Mouse (Mus musculus) urinary bladder, postnatal 4 days (tissue): ENCODE measurements around the gene Sorcs1.

Source experiments
- DNase-seq, 2 experiments: peaks; one replicate each; pipeline ENCODE4 v3.0.0; 2021 to 2022; ENCODE audit warnings: low spot score in 2 of 2

The Sorcs1 gene

DNA sequence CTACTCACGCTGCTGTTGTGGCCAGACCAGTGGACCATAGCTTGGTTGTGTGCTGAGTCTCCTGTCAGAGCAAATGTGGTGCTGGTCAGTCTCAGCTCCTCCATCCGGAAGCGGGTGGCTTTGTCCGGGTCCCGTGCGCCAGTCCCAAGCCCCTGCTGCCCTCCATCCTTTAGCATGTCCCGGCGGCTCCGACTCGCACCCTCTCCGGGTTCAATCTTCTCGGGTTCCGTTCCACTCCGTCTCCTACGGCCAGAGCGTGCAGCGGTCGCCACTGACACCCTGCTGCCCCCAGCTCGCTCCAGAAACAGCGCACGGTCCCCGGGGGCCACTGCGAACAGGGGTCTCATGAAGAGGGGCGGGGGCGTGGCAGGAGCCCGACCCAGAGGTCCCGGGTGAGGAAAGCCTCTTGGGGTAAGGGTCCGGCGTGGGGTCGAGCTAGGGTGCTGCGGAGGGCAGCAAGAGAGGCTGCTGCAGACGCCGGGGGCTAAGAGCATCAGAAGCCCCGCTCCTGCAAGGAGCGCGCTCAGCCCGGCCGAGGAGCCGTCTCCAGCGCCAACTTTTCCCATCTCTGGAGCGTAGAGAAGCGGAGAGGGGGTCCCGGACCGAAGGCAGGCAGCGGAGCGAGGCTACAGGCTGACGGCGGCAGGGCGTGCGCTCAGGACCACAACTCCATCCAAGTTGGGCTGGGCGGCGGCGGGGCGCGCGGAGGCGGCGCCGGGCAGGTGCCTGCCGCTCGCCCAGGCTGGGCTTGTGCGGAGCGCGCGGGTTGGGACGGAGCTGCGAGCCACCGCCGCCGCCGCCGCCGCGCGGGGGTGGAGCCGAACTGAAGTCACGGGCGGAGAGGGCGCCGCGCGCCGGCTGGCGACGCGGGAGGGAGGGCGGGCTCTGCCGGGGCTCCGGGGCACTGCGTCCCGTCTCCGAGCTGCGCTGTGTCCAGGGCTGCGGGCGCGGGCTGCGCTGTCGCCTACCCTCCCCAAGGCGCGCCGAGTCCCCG is at the start of gene Sorcs1:
Sorcs1 (minus strand) TSS at position 744 of the 994 bp plus-strand sequence.
- DNase-seq, result peak; percentile 22 to 60

DNA sequence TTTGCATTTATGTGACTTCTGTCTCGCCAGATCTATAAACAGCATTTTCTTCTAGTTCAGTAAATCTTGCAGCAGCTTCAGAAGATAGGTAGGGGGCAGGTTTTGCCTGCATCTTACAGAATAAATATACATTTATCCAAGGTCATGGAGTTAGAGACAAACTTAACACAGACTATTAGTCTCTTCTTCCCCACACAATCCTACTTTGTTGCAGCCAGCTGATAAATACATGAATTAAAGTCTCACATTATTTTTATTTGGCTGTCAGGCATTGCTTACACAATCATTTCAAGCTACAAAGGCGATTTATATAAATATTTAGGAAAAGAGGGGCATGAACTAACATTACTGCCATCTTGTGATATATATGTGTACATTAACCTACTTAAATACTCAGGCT is 4.8 kb upstream of the Sorcs1 start:
- no peak for DNase-seq

DNA sequence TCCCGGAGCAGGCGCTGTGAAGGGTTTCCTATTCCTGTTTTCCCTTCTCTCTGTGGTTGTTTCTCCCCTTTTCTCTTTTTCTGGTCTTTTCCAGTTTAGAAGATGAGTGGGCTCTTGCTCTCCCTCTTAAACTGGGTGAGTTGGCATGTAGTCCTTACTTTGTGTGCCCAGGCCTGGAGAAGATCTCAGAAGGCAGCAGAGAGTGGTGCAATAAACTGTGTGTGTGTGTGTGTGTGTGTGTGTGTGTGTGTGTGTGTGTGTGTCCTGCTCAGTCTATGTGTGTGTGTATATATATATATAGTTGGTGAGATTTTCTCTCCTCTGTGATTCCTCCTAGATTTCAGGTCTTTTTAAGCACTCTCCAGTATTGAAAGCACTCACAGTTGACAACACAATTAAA is 500 bp upstream of the Sorcs1 start:
- no peak for DNase-seq

DNA sequence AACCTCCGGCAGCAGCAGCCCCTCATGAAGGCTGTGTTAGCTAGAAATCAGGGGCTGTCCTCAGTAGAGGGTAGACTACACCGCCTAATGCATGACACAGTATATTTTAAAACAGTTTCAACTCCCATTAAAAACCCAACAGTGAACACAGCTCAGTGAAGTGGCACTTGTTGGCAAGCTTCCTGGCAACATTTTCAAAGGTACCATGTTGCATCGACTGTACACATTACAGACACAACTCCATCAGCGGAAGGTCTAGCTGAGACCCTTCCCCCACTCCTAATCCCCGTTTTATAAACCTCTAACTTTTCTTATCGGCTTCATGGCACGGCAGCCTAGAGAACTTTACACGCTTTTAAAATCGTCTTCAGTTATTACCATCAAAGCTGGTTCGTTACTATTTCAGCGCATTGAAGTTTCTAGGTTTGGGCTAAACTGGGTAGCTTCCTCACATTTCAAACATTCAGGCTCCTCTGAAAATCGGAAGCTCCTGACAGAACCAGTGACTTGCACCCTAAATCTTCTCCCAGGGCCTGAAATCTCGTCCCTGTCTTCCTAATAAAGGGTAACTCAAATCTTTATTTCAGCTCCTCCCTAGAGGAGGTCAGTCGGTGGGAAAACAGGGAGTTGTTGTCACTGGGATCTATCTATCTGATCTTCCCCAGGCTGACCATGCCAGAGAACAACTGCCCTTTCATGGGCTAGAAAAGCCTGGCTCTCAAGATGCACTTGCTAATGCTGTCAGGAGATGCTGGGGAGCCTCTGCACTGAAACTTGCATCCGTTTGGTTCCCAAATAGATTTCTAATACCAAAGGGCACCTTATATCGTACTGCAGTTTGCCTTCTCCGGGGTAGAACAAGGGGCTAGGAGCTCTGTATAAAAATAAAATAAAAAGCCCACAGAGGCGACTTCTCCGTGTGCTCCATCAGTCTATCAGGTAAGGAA is 1.6 kb downstream of the Sorcs1 start:
- no peak for DNase-seq

DNA sequence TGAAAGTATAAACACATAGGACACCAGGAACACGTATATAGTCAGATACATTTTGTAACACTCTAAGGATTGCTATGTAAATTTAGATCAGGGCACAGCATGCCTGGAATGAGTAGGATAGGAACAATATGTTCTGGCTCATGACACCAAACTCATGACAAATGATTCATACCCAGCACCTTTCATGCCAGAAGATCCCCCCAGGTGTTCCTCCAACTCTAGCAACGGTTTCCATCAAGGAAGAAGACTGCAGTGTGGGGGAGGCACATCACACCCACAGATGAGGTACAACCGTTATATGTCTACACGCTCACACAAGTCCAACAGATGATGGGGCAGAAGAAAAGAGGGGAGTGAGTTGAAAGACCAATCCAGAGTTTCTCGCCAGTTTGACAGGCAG is 3.5 kb downstream of the Sorcs1 start:
- no peak for DNase-seq

DNA sequence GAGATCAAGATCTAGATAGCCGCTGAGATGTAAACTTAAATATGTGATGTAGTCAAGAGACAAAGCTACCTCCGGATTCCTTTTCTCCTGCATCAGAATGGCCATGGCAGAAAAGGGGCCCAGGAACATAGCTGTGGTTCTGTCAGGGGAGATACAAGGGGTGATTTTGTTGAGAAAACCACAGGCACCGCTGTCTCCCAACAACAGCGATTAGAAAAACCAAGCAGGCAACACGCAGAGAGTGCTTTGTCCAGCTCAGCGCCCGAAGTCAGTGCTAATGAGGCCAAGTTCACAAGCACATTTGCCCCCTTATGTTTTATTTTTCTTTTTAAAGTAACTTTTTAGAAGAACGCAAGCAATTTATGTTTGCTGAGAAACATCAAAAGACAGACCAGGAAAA is 10.9 kb downstream of the Sorcs1 start:
- DNase-seq, result no peak

DNA sequence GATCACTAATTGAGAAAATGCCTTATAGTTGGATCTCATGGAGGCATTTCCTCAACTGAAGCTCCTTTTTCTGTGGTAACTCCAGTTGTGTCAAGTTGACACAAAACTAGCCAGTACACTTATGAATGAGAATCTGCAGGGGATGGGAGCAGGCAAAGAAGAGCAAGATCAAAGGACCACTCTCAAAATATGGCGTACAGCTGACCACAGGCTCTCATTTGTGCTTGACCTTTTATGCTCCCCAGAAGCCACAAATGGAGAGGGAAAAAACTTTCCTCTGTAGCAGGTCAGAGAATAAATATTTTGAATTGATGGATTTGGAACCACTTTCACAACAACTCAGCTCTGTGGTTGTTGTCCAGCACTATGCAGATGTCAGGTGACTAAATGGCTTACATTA is 14.1 kb downstream of the Sorcs1 start:
- no peak for DNase-seq

DNA sequence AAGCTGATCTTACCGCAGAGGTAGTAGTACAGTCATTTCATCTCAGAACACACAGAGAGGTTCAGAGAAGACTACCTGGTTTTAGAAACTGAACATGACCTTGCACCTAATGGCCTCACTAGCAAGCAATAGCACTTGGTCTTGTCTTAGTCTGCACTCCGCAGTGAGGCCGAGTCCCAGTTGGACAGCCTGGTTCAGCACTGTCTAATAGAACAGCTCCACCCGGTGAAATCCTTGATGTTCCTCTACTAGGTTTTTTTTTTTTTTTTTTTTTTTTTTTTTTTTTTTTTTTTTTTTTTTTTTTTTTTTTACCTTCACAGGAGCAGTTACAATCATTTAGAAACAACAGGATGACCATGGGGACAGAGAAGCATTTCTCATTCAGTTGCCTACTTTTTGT is 19.3 kb downstream of the Sorcs1 start:
- no peak for DNase-seq

DNA sequence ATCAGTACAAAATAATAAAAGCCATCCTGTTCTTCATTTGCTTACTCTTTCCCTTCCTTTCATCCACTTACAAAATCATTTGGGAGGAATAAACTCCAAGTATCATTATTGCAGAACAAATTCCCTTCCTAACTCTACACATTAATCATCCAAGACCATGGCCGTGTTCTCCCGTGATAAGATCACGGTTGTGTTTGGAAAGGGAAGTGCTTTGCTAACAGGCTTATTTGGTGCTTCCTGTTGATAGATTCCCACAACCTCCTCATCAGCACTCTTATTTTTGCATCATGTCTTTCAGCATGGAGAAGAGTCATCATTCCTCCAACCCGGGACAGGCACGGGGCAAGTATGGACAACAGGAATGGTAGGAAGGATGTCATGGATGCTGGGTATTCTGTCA is 25.7 kb downstream of the Sorcs1 start:
- no peak for DNase-seq

DNA sequence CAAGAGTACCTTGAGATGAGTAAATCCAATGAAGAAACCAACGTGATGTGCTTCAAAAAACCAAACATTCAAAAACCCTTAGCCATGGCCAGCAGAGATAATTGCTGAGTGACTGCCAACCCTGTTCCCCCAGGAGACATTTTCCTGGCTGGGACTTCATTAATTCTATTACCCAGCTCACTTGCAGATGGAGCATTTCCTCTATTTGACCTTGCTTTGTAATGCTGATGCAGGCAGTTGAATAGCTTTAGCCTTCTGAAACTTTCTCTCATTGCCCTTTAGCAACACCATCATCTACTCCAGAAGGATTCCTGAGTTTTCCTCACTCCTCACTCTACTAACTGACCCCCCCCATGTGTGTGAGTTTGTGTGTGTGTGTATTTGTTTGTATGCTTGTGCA is 34.6 kb downstream of the Sorcs1 start:
- DNase-seq, result no peak

DNA sequence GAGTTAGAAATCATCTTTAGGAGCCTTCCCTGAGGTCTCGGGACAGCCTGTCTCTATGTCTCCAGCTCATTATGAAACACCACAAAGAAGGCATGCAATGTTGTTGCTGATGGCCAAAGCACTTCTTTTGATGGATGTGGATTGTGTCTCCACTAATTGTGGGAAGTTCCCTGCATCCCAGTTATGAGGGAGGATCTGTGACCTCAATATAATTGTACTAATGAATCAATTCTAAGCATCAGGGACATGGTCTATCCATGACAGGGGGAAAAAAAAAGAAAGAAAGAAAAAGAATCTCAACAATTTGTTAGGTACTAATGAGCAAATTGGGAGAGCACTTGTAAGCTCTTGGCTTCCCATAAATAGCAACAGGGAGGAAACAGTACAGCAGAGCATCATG is 36.3 kb downstream of the Sorcs1 start:
- DNase-seq, result no peak

DNA sequence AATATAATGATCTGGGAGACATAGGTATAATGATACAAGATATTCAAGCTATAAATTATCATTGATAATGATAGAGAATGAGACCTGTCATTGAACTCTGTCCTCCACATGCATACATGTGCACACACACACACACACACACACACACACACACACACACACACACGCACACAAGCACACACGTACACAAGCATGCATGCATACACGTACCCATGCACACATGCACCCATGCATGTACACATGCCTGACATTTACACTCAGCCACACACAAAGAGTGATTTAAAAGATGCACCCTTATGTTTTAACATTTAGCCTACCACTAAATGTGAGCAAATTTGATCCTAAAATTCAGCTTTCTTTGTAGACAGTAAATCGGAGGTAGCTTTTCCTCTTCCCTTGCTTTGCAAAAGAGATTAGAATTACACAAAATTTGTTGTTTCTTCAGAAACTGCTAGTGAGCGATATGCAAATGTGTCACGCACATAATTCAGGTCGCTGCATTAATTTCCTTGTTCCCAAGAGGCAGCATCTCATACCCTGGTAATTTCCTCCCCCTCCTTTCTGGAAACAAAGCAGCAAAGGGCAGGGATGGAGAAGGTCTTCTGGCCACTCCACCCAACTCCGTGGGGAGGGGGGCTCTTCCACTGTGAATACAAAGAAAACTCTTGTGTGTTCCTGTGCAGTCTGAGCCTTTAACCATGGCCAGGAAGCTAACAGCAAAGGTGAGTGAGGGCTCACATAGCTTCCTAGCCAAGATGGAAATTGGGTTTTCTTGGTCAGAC is 38.0 kb downstream of the Sorcs1 start:
- DNase-seq, result no peak

DNA sequence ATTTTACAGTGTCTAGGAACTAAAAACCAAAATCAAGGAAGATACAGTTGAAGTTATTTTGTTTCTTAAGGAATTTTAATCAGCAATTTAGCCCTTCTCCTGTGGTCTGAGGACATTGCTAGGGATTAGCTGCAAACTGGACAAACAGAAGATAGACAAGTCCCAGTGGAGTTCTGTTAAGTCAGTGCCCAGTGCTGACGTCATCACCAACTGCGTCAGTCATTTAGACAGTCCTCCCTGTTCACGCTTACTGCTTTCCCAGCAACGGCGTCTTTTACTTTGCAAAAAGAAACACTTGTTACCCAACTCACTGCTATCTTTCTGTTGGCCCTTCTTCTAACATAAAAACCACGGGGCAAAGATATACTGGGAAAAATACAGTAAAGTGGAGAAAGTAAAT is 40.3 kb downstream of the Sorcs1 start:
- no peak for DNase-seq

DNA sequence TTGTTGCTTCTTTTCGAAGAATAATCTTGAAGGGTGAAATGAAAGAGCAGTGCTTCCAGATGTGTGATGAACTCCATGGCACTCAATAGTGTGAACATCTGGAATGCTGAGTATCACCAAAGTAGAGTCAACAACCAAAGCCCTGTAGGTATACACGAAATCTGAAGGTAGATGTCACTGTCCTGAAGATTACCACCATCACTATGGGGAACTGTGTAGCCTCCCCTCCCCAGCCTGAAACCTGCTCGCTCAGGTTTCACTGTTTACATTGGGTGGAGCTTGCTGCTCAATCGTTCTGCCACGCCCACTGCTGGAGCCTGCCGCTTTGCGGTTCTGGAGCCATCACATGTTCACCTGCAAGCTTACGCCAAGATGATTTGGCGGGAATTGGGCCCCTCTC is 64.4 kb downstream of the Sorcs1 start:
- DNase-seq, result no peak

DNA sequence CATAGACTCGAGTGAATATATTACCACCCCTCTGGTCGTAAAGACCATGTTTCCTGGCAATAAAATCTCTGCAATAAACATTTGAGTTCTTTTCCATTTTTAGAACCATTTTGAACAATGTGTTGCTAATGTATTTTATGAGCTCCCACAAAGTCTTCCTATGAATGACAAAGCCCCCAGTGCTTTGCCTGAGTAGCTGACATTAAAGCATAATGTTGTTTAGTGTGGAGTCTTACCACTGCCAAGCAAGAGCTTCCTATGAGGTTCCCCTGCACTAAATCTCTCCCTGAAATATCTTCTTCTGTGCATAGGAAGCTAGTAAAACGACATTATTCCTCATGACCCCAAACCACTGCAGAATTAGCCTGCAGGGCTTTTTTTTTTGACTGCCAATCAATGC is 66.8 kb downstream of the Sorcs1 start:
- DNase-seq, result no peak

DNA sequence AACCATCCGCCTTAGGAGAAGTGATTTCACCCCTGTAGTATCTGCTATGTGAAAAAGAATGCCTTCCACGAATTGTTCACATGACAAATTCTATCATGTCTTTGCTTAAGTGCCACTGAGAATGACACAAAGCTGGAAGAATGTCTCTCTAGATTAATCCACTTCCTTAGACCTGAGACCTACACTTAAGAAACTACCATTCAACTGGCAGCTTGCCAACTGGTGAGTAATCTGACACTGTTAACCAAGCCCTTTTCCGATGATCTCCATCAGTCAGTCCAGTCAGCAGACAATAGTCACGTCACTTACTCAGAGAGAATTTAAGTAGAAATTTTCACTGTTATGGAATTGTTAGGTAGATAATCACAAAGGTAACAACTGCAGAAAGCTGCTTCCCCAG is 74.6 kb downstream of the Sorcs1 start:
- DNase-seq, result no peak

DNA sequence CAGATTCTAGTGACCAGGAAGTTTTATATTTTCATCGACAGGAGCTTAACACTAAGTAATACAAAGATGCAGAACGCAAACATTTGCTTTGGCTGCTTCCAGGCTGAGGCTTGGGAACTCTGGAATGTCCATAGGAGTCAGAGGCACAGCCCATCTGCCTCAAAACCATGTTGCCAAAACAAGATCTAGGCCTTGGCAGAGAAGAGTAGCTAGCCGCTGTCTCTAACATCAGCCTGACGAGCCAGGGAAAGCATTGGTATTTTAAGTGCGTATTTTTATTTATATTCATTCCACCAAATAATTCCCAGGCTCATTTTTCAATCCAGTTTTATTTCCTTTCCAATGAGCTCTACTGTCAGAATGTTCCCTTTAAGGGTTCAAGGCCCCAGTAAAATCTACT is 75.1 kb downstream of the Sorcs1 start:
- DNase-seq, result peak in 1 of 2 experiments; percentile 17

DNA sequence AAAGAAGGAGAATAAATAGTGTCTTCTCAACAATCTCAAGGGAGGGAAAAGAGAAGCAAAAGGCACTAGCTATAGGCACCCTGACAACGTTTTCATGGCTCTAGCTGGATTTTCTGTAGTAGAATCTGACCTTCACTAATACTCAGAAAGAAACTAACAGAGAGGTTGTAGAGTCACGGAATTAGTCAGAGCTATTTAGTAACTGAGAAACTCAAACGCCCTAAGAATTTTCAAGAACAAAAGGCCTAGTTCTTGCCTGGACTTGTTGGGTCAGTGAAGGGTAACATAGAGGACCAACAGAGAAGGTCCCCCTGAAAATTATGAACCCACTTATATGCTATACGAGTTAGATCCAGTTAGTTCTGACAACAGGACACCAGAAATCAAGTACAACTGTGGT is 81.1 kb downstream of the Sorcs1 start:
- DNase-seq, result no peak

DNA sequence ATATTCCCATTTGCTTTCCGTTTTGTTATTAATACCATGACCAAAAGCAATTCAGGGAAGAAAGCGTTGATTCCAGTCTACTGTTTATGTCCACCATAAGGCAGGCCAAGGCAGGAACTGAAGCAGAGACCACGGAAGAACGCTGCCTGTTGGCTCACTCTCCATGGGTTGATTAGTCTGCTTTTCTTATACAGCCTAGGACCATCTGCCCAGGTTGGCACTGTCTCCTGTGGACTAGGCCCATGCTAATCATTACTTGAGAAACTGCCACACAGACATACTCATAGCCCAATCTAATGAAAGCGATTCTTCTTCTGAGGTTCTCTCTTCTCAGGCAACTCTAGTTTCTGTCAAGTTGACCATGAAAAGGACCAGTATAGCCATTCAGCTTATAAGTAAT is 92.3 kb downstream of the Sorcs1 start:
- DNase-seq, result no peak

DNA sequence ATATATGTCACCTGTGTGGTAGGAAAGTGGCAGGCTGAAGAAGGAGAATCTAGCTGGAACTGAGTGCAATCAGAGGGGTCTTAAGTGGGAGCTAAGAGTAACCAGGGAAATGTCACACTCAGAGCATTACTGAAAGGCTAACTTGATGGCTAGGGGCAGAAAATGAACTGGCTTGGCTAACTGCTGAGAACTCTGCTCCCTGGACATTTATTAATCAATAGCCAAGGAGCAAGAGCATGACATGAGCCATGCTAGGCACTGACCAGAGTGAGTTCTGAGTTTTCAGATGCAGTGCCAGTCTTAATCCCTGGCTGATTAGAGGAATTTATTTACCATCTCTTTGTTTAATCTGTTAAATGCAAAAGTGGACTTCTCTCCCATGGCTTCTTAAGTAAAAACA is 95.5 kb downstream of the Sorcs1 start:
- DNase-seq, result no peak

DNA sequence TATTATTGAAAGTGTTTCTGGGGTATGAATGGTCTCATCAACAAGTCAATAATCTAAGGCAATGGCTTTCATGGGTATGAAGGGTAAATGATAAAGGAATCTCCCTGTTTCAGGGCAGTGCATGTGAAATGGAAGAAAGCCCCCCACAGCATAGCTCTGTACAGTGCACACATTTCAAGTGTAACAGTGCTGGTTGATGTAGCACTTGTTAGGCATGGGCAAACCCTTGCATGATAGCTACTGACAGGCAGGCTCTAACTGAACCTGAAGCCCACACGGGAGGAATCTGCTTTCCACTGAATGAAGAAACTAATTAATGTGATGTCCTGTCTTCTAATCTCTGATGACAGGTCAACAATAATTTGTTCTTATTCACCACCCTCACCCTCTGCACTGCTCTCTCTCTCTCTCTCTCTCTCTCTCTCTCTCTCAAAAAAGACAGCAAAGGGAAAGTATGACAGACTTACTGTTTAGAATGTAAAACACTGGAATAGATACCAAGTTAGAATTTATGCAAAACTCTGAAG is 108.7 kb downstream of the Sorcs1 start:
- no peak for DNase-seq

DNA sequence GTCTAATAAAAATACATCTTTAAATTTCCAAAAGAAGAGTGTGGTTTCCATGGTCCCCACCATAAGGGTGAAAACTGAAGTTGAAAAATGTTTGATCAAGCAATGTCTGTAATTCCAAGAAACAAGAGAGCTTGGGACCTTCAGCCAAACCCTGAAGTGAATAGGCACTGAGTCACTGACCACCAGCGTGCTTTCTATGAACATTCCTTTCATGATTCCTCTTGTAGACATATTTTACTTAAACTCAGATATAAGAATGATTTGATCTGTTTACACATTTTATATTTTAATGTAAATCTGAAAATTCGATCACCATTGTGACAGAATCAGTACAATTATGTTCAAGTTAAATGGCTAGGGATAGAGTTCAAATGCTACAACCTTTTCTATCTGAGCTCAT is 112.1 kb downstream of the Sorcs1 start:
- DNase-seq, result no peak
